Mouse (Mus musculus) liver, adult 2 months (tissue): Measurements from ENCODE around the gene Limk2.

Experiments
- CTCF ChIP-seq: fragments of 200-500 bp; IDR thresholded peaks from 2 replicates; pipeline ENCODE4 v1.5.1; 2011; ENCODE audit warnings: low read depth, low read length, control low read depth
- POLR2A ChIP-seq: fragments of 200-500 bp; IDR thresholded peaks from 2 replicates; pipeline ENCODE4 v1.6.1; 2011; ENCODE audit warnings: low read length, control low read depth; ENCODE audit not compliant: insufficient read depth; ENCODE audit errors: extremely low read depth

- TF ChIP-seq CTCF = no peak
- TF ChIP-seq POLR2A = no peak
Measured at GRCm38 (mm10) chr11:3337961-3338360, 71.0 kb downstream of the Limk2 start.
